Mouse (Mus musculus): ENCODE data around the gene Ehd2.

GRCm38 (mm10) chr7:16004177-16004856 is 37.0 kb upstream of the Ehd2 start:
- TF ChIP-seq POLR2A (IDR thresholded peaks at IDR 0.05; ENCODE audit: low read depth, low read length) (no peak), CTCF (IDR thresholded peaks at IDR 0.05; ENCODE audit: borderline replicate concordance, insufficient read depth, low read length) (no peak)
